Mouse (Mus musculus) thymus, adult 2 months (tissue): ENCODE data around the gene Rab21. TPM values are rescaled to one million over a fixed set of nuclear protein-coding genes. Genes with fewer than 3 reads are reported as not detected.

ENCODE experiments used
- DNase-seq: peaks from one replicate; pipeline ENCODE4 v3.0.0; 2021
- H3K27ac ChIP-seq: fragments of 200-500 bp; 2 replicates; pipeline ENCODE4 v1.5.1; 2012; ENCODE audit warnings: low read length, control low read depth; ENCODE audit not compliant: control insufficient read depth, insufficient read depth
- H3K27me3 ChIP-seq: fragments of 200-500 bp; 2 replicates; pipeline ENCODE4 v1.6.1; 2012; ENCODE audit warnings: mild to moderate bottlenecking, low read length, moderate library complexity, mixed read lengths; ENCODE audit not compliant: control insufficient read depth, insufficient read depth
- H3K36me3 ChIP-seq: fragments of 200-500 bp; 2 replicates; pipeline ENCODE4 v1.6.1; 2012; ENCODE audit warnings: mild to moderate bottlenecking, low read length, moderate library complexity; ENCODE audit not compliant: control insufficient read depth, insufficient read depth
- H3K4me1 ChIP-seq: fragments of 200-500 bp; replicated peaks from 2 replicates; pipeline ENCODE4 v1.6.1; 2012; ENCODE audit warnings: low read length; ENCODE audit not compliant: control insufficient read depth, insufficient read depth
- H3K4me3 ChIP-seq: fragments of 200-500 bp; 2 replicates; pipeline ENCODE4 v1.5.1; 2012; ENCODE audit warnings: mild to moderate bottlenecking, low read length, control low read depth, moderate library complexity; ENCODE audit not compliant: control insufficient read depth, insufficient read depth
- CTCF ChIP-seq: fragments of 200-500 bp; IDR thresholded peaks from 2 replicates; pipeline ENCODE4 v1.5.1; 2012; ENCODE audit warnings: mild to moderate bottlenecking, control low read depth, low read length, moderate library complexity, borderline replicate concordance; ENCODE audit not compliant: control insufficient read depth, poor library complexity, insufficient read depth; ENCODE audit errors: extremely low read depth
- POLR2A ChIP-seq: fragments of 200-500 bp; IDR thresholded peaks from 2 replicates; pipeline ENCODE4 v1.6.1; 2012; ENCODE audit warnings: mild to moderate bottlenecking, low read length, control low read depth, moderate library complexity; ENCODE audit not compliant: control insufficient read depth, poor library complexity, insufficient read depth; ENCODE audit errors: extremely low read depth
- WGBS: fragments of 180-500 bp; shearing (Covaris S2); methylation state at CpG from one replicate; pipeline ENCODE4 v1.1.7; 2018; 5-methylcytosine and 5-hydroxymethylcytosine counted together
- polyA plus RNA-seq: library from polyadenylated mRNA; depleted of rRNA; stranded (reverse); fragments of >200 nt; gene quantifications from 2 replicates; pipeline ENCODE4 v1.2.3, GENCODE M21; 2012

Rab21 gene
- polyA plus RNA-seq, 1 experiment = 32.4 TPM

DNA sequence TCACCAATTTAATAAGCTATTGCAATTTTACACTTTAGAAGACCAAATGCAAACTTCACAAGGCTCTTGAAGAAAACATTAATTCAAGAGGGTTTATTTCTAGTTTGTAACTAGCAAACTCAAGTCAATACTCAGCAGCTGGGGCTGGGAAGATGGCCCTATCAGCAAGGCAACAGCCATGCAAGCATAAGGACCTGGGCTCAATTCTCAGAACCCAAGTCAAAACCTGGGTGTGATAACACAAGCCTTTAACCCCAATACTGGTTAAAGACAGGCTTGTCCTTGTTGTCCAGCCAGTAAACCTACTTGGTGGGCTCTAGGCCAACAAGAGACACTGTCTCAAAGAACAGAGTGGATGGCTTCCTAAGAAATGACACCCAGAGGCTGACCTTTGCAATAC is 31.1 kb upstream of the Rab21 start:
- DNase-seq = no peak
- Histone ChIP-seq H3K4me3 (no peak overlapping the region), H3K4me1 (no peaks in the 10 kb centered on the region), H3K27me3 (no peaks in the 10 kb centered on the region), H3K27ac (no peak overlapping the region), H3K36me3 (peaks cover 17% of the 10 kb centered on the region)
- no peak for TF ChIP-seq CTCF
- TF ChIP-seq POLR2A = no peak

DNA sequence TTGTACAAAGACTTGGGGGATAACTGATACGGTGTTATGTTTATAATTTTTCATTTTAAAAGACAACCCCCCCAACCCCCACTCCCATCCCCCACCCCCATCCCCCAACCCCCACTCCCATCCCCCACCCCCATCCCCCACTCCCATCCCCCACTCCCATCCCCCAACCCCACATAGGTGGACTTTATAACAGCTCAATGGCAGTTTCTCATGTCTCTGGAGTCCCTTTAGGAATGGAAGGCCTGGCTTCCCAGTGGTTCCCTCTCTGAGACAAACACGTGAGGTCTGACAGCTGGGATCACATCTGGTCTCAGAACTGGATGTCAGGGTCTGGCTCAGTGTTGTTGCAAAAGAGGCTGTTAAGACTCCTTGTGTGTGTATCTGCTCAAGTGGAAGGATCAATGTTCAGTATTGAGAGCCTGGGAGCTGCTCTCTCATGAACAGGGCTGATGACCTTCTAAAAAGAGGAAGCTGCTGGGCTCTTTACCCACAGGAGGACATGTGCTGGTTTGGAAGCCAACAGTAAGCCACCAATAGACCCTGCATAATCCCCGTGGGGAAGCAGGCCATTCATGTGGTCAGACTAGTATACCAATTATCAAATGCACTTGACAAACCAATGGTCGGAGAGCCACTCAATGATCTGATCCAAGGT is 27.5 kb upstream of the Rab21 start:
- H3K27me3 ChIP-seq = no peaks in the 10 kb centered on the region
- TF ChIP-seq CTCF (no peak), POLR2A (no peak)
- H3K4me1 ChIP-seq = no peaks in the 10 kb centered on the region
- H3K4me3 ChIP-seq = no peak overlapping the region
- WGBS = 71% methylated on average over 4 of the region's 4 CpGs
- H3K36me3 ChIP-seq = peaks cover 18% of the 10 kb centered on the region
- DNase-seq = no peak
- H3K27ac ChIP-seq = no peak overlapping the region

DNA sequence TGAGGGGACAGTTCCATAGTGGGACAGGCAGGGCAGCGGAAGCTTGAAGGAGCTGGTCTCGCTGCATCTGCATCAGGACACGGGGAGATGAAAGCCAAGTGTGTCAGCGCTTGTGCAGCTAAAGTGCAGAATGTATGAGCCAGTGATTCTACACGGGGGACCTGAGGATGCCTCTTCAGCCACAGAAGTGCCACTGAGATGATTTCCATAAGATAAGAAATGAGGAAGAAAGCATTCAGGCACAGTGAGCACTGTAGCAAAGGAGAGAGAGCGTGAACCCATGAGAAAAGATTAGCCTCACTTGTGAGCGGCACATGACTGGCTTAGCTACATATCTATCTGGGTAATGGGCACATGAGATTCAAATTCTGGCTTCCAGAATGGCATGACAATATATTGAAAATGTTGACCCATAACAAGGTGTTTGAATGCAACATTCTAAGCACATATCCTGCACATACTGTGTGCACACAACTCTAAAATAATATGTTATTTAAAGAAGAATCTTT is 24.5 kb upstream of the Rab21 start:
- Histone ChIP-seq H3K4me3 (no peak overlapping the region), H3K27me3 (no peaks in the 10 kb centered on the region), H3K36me3 (peaks cover 14% of the 10 kb centered on the region), H3K27ac (no peak overlapping the region), H3K4me1 (no peaks in the 10 kb centered on the region)
- 76% methylated on average over 7 of the region's 7 CpGs for WGBS
- DNase-seq = no peak
- no peak for TF ChIP-seq POLR2A
- TF ChIP-seq CTCF = no peak

DNA sequence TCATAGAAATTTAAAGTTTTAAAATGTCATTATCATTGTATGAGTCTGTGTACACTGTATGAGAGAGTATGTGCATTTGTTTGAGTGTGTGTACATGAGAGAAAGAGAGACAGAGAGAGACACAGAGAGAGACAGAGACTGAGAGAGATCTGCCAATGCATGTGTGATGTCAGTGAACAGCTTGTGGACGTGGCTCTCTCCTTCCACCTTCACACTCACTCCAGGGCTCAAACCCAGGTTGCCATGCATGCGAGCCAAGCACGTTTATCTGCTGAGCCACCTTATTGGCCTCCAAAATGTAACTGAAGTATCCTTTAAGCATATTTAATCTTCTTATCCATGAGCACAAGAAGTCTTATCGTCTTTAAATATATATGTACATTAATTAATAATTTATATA is 21.5 kb upstream of the Rab21 start:
- no peak for TF ChIP-seq POLR2A
- no peak for TF ChIP-seq CTCF
- H3K4me1 ChIP-seq = no peaks in the 10 kb centered on the region
- H3K27ac ChIP-seq = no peak overlapping the region
- WGBS = 95% methylated on average over 4 of the region's 4 CpGs
- no peak overlapping the region for H3K4me3 ChIP-seq
- H3K36me3 ChIP-seq = peaks cover 6% of the 10 kb centered on the region; the same call in 1 of the 2 replicates
- DNase-seq = no peak
- H3K27me3 ChIP-seq = no peaks in the 10 kb centered on the region

DNA sequence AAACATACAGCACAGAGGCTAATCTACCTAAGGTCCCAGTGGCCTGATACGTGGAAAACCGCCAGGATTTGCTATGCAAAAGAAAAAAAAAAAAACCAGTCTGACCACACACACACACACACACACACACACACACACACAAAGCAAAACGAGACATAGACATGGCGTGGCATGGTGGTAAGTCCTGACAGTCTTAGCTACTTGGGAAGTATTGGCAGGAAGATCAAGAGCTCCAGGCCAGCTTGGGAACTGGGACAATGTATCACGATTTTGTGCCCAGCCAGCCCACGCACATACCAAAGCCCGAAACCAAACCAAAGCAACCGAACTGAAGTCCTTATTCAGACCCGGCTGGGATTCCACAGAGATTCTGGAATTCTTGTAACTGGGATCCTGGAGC is 18.1 kb upstream of the Rab21 start:
- Histone ChIP-seq H3K27ac (peak overlapping the region; percentile 33; the same call in 1 of the 2 replicates), H3K4me1 (peaks cover 1% of the 10 kb centered on the region), H3K36me3 (no peaks in the 10 kb centered on the region), H3K27me3 (no peaks in the 10 kb centered on the region), H3K4me3 (no peak overlapping the region)
- DNase-seq = no peak
- TF ChIP-seq POLR2A (no peak), CTCF (no peak)
- 90% methylated on average over 9 of the region's 9 CpGs for WGBS

DNA sequence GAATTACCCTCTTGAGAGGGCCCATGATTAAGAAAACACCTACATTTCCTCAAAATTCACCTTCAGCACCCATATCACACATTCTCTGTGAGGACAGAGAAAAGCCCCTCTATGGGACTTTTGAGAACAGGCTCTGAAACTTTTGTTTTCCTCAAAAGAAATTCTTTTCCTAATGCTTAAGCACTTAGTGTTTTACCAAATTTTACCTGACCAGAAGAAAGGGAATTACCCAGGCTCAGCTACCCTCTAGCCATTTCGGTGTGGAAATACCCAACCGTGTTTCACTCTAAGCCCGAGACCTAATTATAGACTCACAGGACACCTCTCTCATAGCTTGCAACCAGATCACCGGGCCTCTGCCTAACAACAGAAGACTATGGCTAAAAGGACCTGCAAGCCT is 17.6 kb upstream of the Rab21 start:
- Histone ChIP-seq H3K27me3 (no peaks in the 10 kb centered on the region), H3K4me3 (no peak overlapping the region), H3K4me1 (peaks cover 7% of the 10 kb centered on the region), H3K36me3 (no peaks in the 10 kb centered on the region), H3K27ac (no peak overlapping the region)
- no peak for DNase-seq
- no peak for TF ChIP-seq POLR2A
- WGBS = 92% methylated on average over 4 of the region's 4 CpGs
